Mouse (Mus musculus): ENCODE results near the gene Pard3. TPM values are rescaled to one million over a fixed set of nuclear protein-coding genes. Genes with fewer than 3 reads are reported as not detected.

Gene Pard3
- polyA plus RNA-seq, 1 experiment from 2014 or later = 27.3 TPM

- no peak overlapping the region for H3K4me2 ChIP-seq (ENCODE audit: low read length)
- ATAC-seq (ENCODE audit: low FRiP score, low TSS enrichment) (no peak), DNase-seq (no peak)
- H3K9ac ChIP-seq (replicated peaks; ENCODE audit: low read length) = no peak overlapping the region
- no peaks in the 10 kb centered on the region for H3K9me3 ChIP-seq (ENCODE audit: control insufficient read depth, low read length)
- H3K4me1 ChIP-seq (ENCODE audit: control insufficient read depth, insufficient read depth, low read length) = no peaks in the 10 kb centered on the region
- no peaks in the 10 kb centered on the region for H3K27me3 ChIP-seq (ENCODE audit: control insufficient read depth, insufficient read depth, low read length)
- H3K36me3 ChIP-seq (ENCODE audit: control insufficient read depth, insufficient read depth, low read length) = no peaks in the 10 kb centered on the region
- no peak overlapping the region for H3K27ac ChIP-seq (replicated peaks; ENCODE audit: low read depth, low read length)
- no peak overlapping the region for H3K4me3 ChIP-seq (replicated peaks; ENCODE audit: low read depth, low read length)
- WGBS = 96% methylated on average over 4 of the region's 4 CpGs
Measured at GRCm38 (mm10) chr8:127576657-127577056, 513.0 kb downstream of the Pard3 start.

GRCm38 (mm10) chr8:127577656-127578055 is 514.0 kb downstream of the Pard3 start:
- no peaks in the 10 kb centered on the region for H3K27me3 ChIP-seq (ENCODE audit: control insufficient read depth, insufficient read depth, low read length)
- 30% methylated on average over 6 of the region's 6 CpGs for WGBS
- no peaks in the 10 kb centered on the region for H3K4me1 ChIP-seq (ENCODE audit: control insufficient read depth, insufficient read depth, low read length)
- no peak overlapping the region for H3K4me3 ChIP-seq (replicated peaks; ENCODE audit: low read depth, low read length)
- no peak overlapping the region for H3K9ac ChIP-seq (replicated peaks; ENCODE audit: low read length)
- H3K9me3 ChIP-seq (ENCODE audit: control insufficient read depth, low read length) = no peaks in the 10 kb centered on the region
- peak; percentile 79 for DNase-seq
- H3K36me3 ChIP-seq (ENCODE audit: control insufficient read depth, insufficient read depth, low read length) = no peaks in the 10 kb centered on the region
- H3K4me2 ChIP-seq (ENCODE audit: low read length) = no peak overlapping the region
- ATAC-seq (ENCODE audit: low FRiP score, low TSS enrichment) = peak; percentile 31; the same call in 1 of the 2 replicates
- no peak overlapping the region for H3K27ac ChIP-seq (replicated peaks; ENCODE audit: low read depth, low read length)

GRCm38 (mm10) chr8:127579436-127579835 is 515.7 kb downstream of the Pard3 start:
- no peak for DNase-seq
- Histone ChIP-seq H3K4me2 (ENCODE audit: low read length) (no peak overlapping the region), H3K27me3 (ENCODE audit: control insufficient read depth, insufficient read depth, low read length) (no peaks in the 10 kb centered on the region), H3K36me3 (ENCODE audit: control insufficient read depth, insufficient read depth, low read length) (no peaks in the 10 kb centered on the region), H3K9me3 (ENCODE audit: control insufficient read depth, low read length) (no peaks in the 10 kb centered on the region), H3K4me1 (ENCODE audit: control insufficient read depth, insufficient read depth, low read length) (no peaks in the 10 kb centered on the region), H3K4me3 (replicated peaks; ENCODE audit: low read depth, low read length) (no peak overlapping the region), H3K9ac (replicated peaks; ENCODE audit: low read length) (no peak overlapping the region), H3K27ac (replicated peaks; ENCODE audit: low read depth, low read length) (no peak overlapping the region)
- no peak for ATAC-seq (ENCODE audit: low FRiP score, low TSS enrichment)
- 95% methylated on average over 9 of the region's 9 CpGs for WGBS

- H3K27ac ChIP-seq (replicated peaks; ENCODE audit: low read depth, low read length) = no peak overlapping the region
Measured at GRCm38 (mm10) chr8:127583429-127583828, 519.7 kb downstream of the Pard3 start.

GRCm38 (mm10) chr8:127585618-127586017 is 521.9 kb downstream of the Pard3 start:
- ATAC-seq (ENCODE audit: low FRiP score, low TSS enrichment) (no peak), DNase-seq (no peak)
- no peak overlapping the region for H3K4me2 ChIP-seq (ENCODE audit: low read length)
- peaks cover 3% of the 10 kb centered on the region; the same call in 1 of the 2 replicates for H3K4me1 ChIP-seq (ENCODE audit: control insufficient read depth, insufficient read depth, low read length)
- H3K27me3 ChIP-seq (ENCODE audit: control insufficient read depth, insufficient read depth, low read length) = no peaks in the 10 kb centered on the region
- H3K27ac ChIP-seq (replicated peaks; ENCODE audit: low read depth, low read length) = no peak overlapping the region
- no peaks in the 10 kb centered on the region for H3K9me3 ChIP-seq (ENCODE audit: control insufficient read depth, low read length)
- WGBS = 92% methylated on average over 8 of the region's 8 CpGs
- no peak overlapping the region for H3K9ac ChIP-seq (replicated peaks; ENCODE audit: low read length)
- H3K36me3 ChIP-seq (ENCODE audit: control insufficient read depth, insufficient read depth, low read length) = no peaks in the 10 kb centered on the region
- no peak overlapping the region for H3K4me3 ChIP-seq (replicated peaks; ENCODE audit: low read depth, low read length)

More at GRCm38 (mm10) chr8:127583429-127583828, 519.7 kb downstream of the Pard3 start:
- Histone ChIP-seq H3K36me3 (ENCODE audit: control insufficient read depth, insufficient read depth, low read length) (no peaks in the 10 kb centered on the region), H3K27me3 (ENCODE audit: control insufficient read depth, insufficient read depth, low read length) (no peaks in the 10 kb centered on the region), H3K4me2 (ENCODE audit: low read length) (no peak overlapping the region), H3K9me3 (ENCODE audit: control insufficient read depth, low read length) (no peaks in the 10 kb centered on the region), H3K9ac (replicated peaks; ENCODE audit: low read length) (no peak overlapping the region), H3K4me3 (replicated peaks; ENCODE audit: low read depth, low read length) (no peak overlapping the region), H3K4me1 (ENCODE audit: control insufficient read depth, insufficient read depth, low read length) (no peaks in the 10 kb centered on the region)
- DNase-seq (no peak), ATAC-seq (ENCODE audit: low FRiP score, low TSS enrichment) (no peak)
- WGBS = 86% methylated on average over 2 of the region's 2 CpGs

- no peak overlapping the region for H3K9ac ChIP-seq (replicated peaks; ENCODE audit: low read length)
- H3K4me3 ChIP-seq (replicated peaks; ENCODE audit: low read depth, low read length) = no peak overlapping the region
- WGBS = 84% methylated on average over 5 of the region's 5 CpGs
- H3K27me3 ChIP-seq (ENCODE audit: control insufficient read depth, insufficient read depth, low read length) = no peaks in the 10 kb centered on the region
- no peaks in the 10 kb centered on the region for H3K36me3 ChIP-seq (ENCODE audit: control insufficient read depth, insufficient read depth, low read length)
- peaks cover 6% of the 10 kb centered on the region; the same call in 1 of the 2 replicates for H3K4me1 ChIP-seq (ENCODE audit: control insufficient read depth, insufficient read depth, low read length)
- no peaks in the 10 kb centered on the region for H3K9me3 ChIP-seq (ENCODE audit: control insufficient read depth, low read length)
- H3K27ac ChIP-seq (replicated peaks; ENCODE audit: low read depth, low read length) = no peak overlapping the region
- no peak for ATAC-seq (ENCODE audit: low FRiP score, low TSS enrichment)
- H3K4me2 ChIP-seq (ENCODE audit: low read length) = no peak overlapping the region
- DNase-seq = no peak
Measured at GRCm38 (mm10) chr8:127586681-127587080, 523.0 kb downstream of the Pard3 start.

GRCm38 (mm10) chr8:127588313-127588712 is 524.6 kb downstream of the Pard3 start:
- Histone ChIP-seq H3K4me2 (ENCODE audit: low read length) (no peak overlapping the region), H3K36me3 (ENCODE audit: control insufficient read depth, insufficient read depth, low read length) (no peaks in the 10 kb centered on the region), H3K4me1 (ENCODE audit: control insufficient read depth, insufficient read depth, low read length) (peaks cover 6% of the 10 kb centered on the region; the same call in 1 of the 2 replicates), H3K27me3 (ENCODE audit: control insufficient read depth, insufficient read depth, low read length) (no peaks in the 10 kb centered on the region), H3K4me3 (replicated peaks; ENCODE audit: low read depth, low read length) (no peak overlapping the region), H3K27ac (replicated peaks; ENCODE audit: low read depth, low read length) (no peak overlapping the region), H3K9me3 (ENCODE audit: control insufficient read depth, low read length) (no peaks in the 10 kb centered on the region), H3K9ac (replicated peaks; ENCODE audit: low read length) (no peak overlapping the region)
- ATAC-seq (ENCODE audit: low FRiP score, low TSS enrichment) (no peak), DNase-seq (peak; percentile 37)
- 69% methylated on average over 4 of the region's 4 CpGs for WGBS

GRCm38 (mm10) chr8:127589291-127589690 is 525.6 kb downstream of the Pard3 start:
- WGBS = 58% methylated on average over 4 of the region's 4 CpGs
- Histone ChIP-seq H3K27me3 (ENCODE audit: control insufficient read depth, insufficient read depth, low read length) (no peaks in the 10 kb centered on the region), H3K4me3 (replicated peaks; ENCODE audit: low read depth, low read length) (no peak overlapping the region), H3K9ac (replicated peaks; ENCODE audit: low read length) (no peak overlapping the region), H3K4me1 (ENCODE audit: control insufficient read depth, insufficient read depth, low read length) (peaks cover 6% of the 10 kb centered on the region; the same call in 1 of the 2 replicates), H3K36me3 (ENCODE audit: control insufficient read depth, insufficient read depth, low read length) (no peaks in the 10 kb centered on the region), H3K27ac (replicated peaks; ENCODE audit: low read depth, low read length) (no peak overlapping the region), H3K9me3 (ENCODE audit: control insufficient read depth, low read length) (no peaks in the 10 kb centered on the region), H3K4me2 (ENCODE audit: low read length) (no peak overlapping the region)
- ATAC-seq (ENCODE audit: low FRiP score, low TSS enrichment) = no peak
- peak; percentile 34 for DNase-seq

- 0 out of 2 replicates have a peak, but pooled peaks have one; percentile 24 for ATAC-seq (ENCODE audit: low FRiP score, low TSS enrichment)
- 79% methylated on average over 5 of the region's 5 CpGs for WGBS
Measured at GRCm38 (mm10) chr8:127590674-127591186, 527.0 kb downstream of the Pard3 start.

More at GRCm38 (mm10) chr8:127590674-127591186, 527.0 kb downstream of the Pard3 start:
- Histone ChIP-seq H3K9me3 (ENCODE audit: control insufficient read depth, low read length) (no peaks in the 10 kb centered on the region), H3K36me3 (ENCODE audit: control insufficient read depth, insufficient read depth, low read length) (no peaks in the 10 kb centered on the region), H3K9ac (replicated peaks; ENCODE audit: low read length) (no peak overlapping the region), H3K4me3 (replicated peaks; ENCODE audit: low read depth, low read length) (no peak overlapping the region), H3K4me2 (ENCODE audit: low read length) (no peak overlapping the region), H3K4me1 (ENCODE audit: control insufficient read depth, insufficient read depth, low read length) (peaks cover 6% of the 10 kb centered on the region; the same call in 1 of the 2 replicates), H3K27ac (replicated peaks; ENCODE audit: low read depth, low read length) (no peak overlapping the region), H3K27me3 (ENCODE audit: control insufficient read depth, insufficient read depth, low read length) (no peaks in the 10 kb centered on the region)
- DNase-seq = peak; percentile 41

All from midbrain, embryonic 14.5 days (tissue).